Mouse (Mus musculus): ENCODE data around the gene Mapk8. TPM values are rescaled to one million over a fixed set of nuclear protein-coding genes. Genes with fewer than 3 reads are reported as not detected.
A peak's percentile ranks its signal among the peaks of the same experiment; 100 is the strongest.

The Mapk8 gene
- polyA plus RNA-seq, 1 experiment from 2014 or later, result 24.5 TPM

DNA sequence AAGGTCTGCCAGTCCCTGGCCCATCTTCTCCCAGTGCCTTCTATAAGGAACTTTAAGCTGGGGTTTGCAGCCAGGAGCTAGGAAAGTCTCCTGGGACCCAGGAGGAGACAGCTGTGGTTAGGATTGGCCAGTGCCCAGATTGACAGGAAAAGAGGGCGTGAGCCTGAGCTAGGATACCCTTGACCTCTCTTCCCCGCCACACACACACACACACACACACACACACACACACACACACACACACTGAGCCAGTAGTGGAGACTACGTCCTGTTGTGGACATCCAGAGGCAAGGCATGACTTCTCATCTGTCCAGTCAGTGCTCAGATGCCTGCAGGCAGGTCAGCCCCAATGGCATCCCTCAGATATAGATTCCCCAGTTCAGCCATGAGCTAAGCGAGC lies 85.4 kb downstream of the Mapk8 start:
- 51% methylated on average over 4 of the region's 4 CpGs for WGBS
- no peaks in the 10 kb centered on the region for H3K36me3 ChIP-seq (ENCODE audit: control insufficient read depth, insufficient read depth, low read length)
- H3K4me3 ChIP-seq (ENCODE audit: low read length), result no peak overlapping the region
- no peak overlapping the region for H3K9ac ChIP-seq (ENCODE audit: low read depth, low read length)
- H3K4me1 ChIP-seq (ENCODE audit: control insufficient read depth, insufficient read depth, low read length), result peaks cover 15% of the 10 kb centered on the region; the same call in 1 of the 2 replicates
- no peak for ATAC-seq (ENCODE audit: low FRiP score, low TSS enrichment)
- no peaks in the 10 kb centered on the region for H3K9me3 ChIP-seq (ENCODE audit: control insufficient read depth, low read length)
- H3K4me2 ChIP-seq (replicated peaks; ENCODE audit: low read depth, low read length), result no peak overlapping the region
- no peak overlapping the region for H3K27ac ChIP-seq (ENCODE audit: low read depth, low read length)
- H3K27me3 ChIP-seq (ENCODE audit: control insufficient read depth, insufficient read depth, low read length), result no peaks in the 10 kb centered on the region

GRCm38 (mm10) chr14:33358891-33359290 lies 88.1 kb downstream of the Mapk8 start:
- H3K9ac ChIP-seq (ENCODE audit: low read depth, low read length), result no peak overlapping the region
- WGBS, result 87% methylated on average over 8 of the region's 8 CpGs
- no peak for ATAC-seq (ENCODE audit: low FRiP score, low TSS enrichment)

GRCm38 (mm10) chr14:33357600-33358368 lies 89.2 kb downstream of the Mapk8 start:
- Histone ChIP-seq H3K4me2 (replicated peaks; ENCODE audit: low read depth, low read length) (no peak overlapping the region), H3K9me3 (ENCODE audit: control insufficient read depth, low read length) (no peaks in the 10 kb centered on the region), H3K27me3 (ENCODE audit: control insufficient read depth, insufficient read depth, low read length) (no peaks in the 10 kb centered on the region), H3K4me3 (ENCODE audit: low read length) (no peak overlapping the region), H3K27ac (ENCODE audit: low read depth, low read length) (no peak overlapping the region), H3K4me1 (ENCODE audit: control insufficient read depth, insufficient read depth, low read length) (peaks cover 10% of the 10 kb centered on the region; the same call in 1 of the 2 replicates), H3K36me3 (ENCODE audit: control insufficient read depth, insufficient read depth, low read length) (no peaks in the 10 kb centered on the region), H3K9ac (ENCODE audit: low read depth, low read length) (no peak overlapping the region)
- WGBS, result 55% methylated on average over 12 of the region's 12 CpGs
- no peak for ATAC-seq (ENCODE audit: low FRiP score, low TSS enrichment)

More at GRCm38 (mm10) chr14:33358891-33359290, 88.1 kb downstream of the Mapk8 start:
- Histone ChIP-seq H3K4me2 (replicated peaks; ENCODE audit: low read depth, low read length) (no peak overlapping the region), H3K27me3 (ENCODE audit: control insufficient read depth, insufficient read depth, low read length) (no peaks in the 10 kb centered on the region), H3K4me3 (ENCODE audit: low read length) (no peak overlapping the region), H3K4me1 (ENCODE audit: control insufficient read depth, insufficient read depth, low read length) (peaks cover 15% of the 10 kb centered on the region; the same call in 1 of the 2 replicates), H3K27ac (ENCODE audit: low read depth, low read length) (no peak overlapping the region), H3K9me3 (ENCODE audit: control insufficient read depth, low read length) (no peaks in the 10 kb centered on the region), H3K36me3 (ENCODE audit: control insufficient read depth, insufficient read depth, low read length) (no peaks in the 10 kb centered on the region)

DNA sequence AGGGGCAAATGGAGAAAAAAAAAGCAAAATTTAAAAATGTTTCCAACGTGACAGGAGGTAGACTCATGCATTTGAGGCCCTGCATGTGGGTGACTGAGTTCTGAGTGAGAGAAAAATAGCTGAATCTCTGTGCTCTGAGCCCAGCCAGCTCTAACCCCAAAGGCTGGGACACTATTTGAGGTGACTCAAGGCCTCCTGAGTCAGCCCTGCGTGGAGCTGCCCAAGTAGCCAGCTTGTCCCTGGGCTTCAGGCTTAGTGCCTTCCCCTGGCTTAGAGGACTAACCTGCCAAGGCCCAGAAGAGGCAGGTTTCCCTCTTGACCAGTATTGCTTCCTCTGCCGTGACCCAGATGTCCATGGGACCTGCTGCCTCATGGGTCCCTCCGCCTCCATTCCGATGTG lies 91.7 kb downstream of the Mapk8 start:
- H3K27me3 ChIP-seq (ENCODE audit: control insufficient read depth, insufficient read depth, low read length), result peaks cover 24% of the 10 kb centered on the region
- H3K36me3 ChIP-seq (ENCODE audit: control insufficient read depth, insufficient read depth, low read length), result no peaks in the 10 kb centered on the region
- H3K27ac ChIP-seq (ENCODE audit: low read depth, low read length), result no peak overlapping the region
- H3K4me3 ChIP-seq (ENCODE audit: low read length), result no peak overlapping the region
- no peak for ATAC-seq (ENCODE audit: low FRiP score, low TSS enrichment)
- H3K4me2 ChIP-seq (replicated peaks; ENCODE audit: low read depth, low read length), result no peak overlapping the region
- H3K9me3 ChIP-seq (ENCODE audit: control insufficient read depth, low read length), result no peaks in the 10 kb centered on the region
- 0 out of 2 replicates have a peak, but pooled peaks cover 4% of the 10 kb centered on the region for H3K4me1 ChIP-seq (ENCODE audit: control insufficient read depth, insufficient read depth, low read length)
- H3K9ac ChIP-seq (ENCODE audit: low read depth, low read length), result no peak overlapping the region
- WGBS, result 91% methylated on average over 5 of the region's 5 CpGs

DNA sequence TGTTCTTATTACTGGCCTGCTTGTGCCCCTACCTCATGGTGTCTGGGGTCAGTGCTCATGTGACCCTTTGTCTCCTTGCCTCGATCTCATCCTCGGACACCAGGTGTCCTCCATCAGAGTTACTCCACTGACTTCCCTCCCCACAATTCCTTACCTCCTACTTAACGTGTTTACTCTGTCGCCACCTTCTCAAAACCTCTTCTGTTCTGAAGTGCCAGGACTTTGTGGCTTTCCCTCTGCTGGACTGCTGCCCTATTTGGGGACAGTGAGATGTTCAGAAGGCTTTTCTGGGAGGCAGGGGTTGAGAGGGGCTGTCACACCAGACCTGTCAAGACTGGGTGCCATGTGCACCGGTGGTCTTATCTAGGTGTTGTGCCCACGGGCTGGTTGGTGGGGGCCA lies 94.1 kb downstream of the Mapk8 start:
- no peaks in the 10 kb centered on the region for H3K9me3 ChIP-seq (ENCODE audit: control insufficient read depth, low read length)
- H3K27ac ChIP-seq (ENCODE audit: low read depth, low read length), result no peak overlapping the region
- no peak overlapping the region for H3K9ac ChIP-seq (ENCODE audit: low read depth, low read length)
- H3K4me2 ChIP-seq (replicated peaks; ENCODE audit: low read depth, low read length), result no peak overlapping the region
- H3K4me3 ChIP-seq (ENCODE audit: low read length), result no peak overlapping the region
- H3K27me3 ChIP-seq (ENCODE audit: control insufficient read depth, insufficient read depth, low read length), result peaks cover 35% of the 10 kb centered on the region
- WGBS, result 53% methylated on average over 6 of the region's 6 CpGs
- ATAC-seq (ENCODE audit: low FRiP score, low TSS enrichment), result 0 out of 2 replicates have a peak, but pooled peaks have one; percentile 5
- H3K4me1 ChIP-seq (ENCODE audit: control insufficient read depth, insufficient read depth, low read length), result 0 out of 2 replicates have a peak, but pooled peaks cover 4% of the 10 kb centered on the region
- no peaks in the 10 kb centered on the region for H3K36me3 ChIP-seq (ENCODE audit: control insufficient read depth, insufficient read depth, low read length)

DNA sequence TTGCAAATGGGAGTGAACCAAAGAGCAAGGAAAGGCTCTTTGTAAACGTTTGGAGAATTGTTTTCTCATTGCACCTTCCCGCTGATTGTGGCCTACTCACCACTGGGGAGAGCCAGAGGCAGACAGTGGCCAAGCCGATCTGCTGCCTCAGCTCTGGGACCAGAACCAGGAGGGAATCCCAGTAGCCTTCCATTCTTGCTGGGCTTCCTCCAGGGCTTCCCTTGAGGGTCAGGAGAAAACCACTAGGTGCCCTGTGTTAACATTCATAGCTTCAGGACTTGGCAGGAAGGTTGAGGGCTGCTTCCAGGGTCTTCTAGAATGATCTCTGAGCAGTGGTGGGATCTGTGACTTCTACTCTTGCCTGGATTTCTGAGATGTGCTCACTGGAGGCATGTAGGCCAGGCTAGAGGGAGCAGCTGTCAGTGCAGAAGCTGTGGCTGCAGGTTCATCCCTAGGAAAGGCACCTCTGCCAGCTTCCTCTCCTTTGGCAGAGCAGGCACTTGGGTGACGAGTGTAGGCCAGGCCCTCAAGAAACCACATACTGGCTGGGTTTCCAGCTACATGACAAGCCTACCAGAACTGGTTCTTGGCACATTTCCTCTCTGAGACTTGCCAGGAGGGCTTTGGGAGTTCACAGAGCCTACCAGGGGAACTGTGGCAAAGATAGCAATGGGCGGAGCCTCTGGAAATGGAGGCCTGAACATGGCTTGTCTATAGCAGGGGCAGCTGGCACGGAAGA lies 94.8 kb downstream of the Mapk8 start:
- peak; percentile 47; the same call in 1 of the 2 replicates for ATAC-seq (ENCODE audit: low FRiP score, low TSS enrichment)
- no peaks in the 10 kb centered on the region for H3K4me1 ChIP-seq (ENCODE audit: control insufficient read depth, insufficient read depth, low read length)
- WGBS, result 60% methylated on average over 6 of the region's 6 CpGs
- no peak overlapping the region for H3K4me2 ChIP-seq (replicated peaks; ENCODE audit: low read depth, low read length)
- no peaks in the 10 kb centered on the region for H3K36me3 ChIP-seq (ENCODE audit: control insufficient read depth, insufficient read depth, low read length)
- H3K9me3 ChIP-seq (ENCODE audit: control insufficient read depth, low read length), result no peaks in the 10 kb centered on the region
- H3K27ac ChIP-seq (ENCODE audit: low read depth, low read length), result no peak overlapping the region
- H3K27me3 ChIP-seq (ENCODE audit: control insufficient read depth, insufficient read depth, low read length), result peaks cover 35% of the 10 kb centered on the region
- no peak overlapping the region for H3K4me3 ChIP-seq (ENCODE audit: low read length)
- H3K9ac ChIP-seq (ENCODE audit: low read depth, low read length), result no peak overlapping the region

DNA sequence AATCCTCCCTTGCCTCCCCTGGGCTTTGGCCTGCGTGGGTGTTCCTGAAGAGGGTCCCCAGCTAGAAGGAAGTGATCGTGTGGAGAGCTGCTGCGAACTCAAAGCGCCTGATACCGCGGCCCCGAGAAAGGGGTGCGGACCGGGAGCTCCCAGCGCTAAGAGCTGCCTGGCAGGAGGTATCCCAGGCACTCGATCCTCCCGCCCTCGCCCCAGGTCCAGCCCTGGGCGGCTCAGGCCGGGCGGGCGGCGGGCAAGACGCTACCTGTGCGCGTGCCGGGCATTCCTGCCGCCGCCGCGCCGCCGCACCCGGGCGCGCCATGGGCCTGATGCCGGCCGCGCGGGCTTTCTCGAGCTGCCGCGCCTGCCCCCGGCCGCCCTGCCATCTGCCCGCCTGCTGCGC lies 95.9 kb downstream of the Mapk8 start:
- ATAC-seq (ENCODE audit: low FRiP score, low TSS enrichment), result no peak
- Histone ChIP-seq H3K4me3 (ENCODE audit: low read length) (peak overlapping the region; percentile 43), H3K27ac (ENCODE audit: low read depth, low read length) (no peak overlapping the region), H3K9me3 (ENCODE audit: control insufficient read depth, low read length) (no peaks in the 10 kb centered on the region), H3K36me3 (ENCODE audit: control insufficient read depth, insufficient read depth, low read length) (no peaks in the 10 kb centered on the region), H3K4me2 (replicated peaks; ENCODE audit: low read depth, low read length) (peak overlapping the region; percentile 91), H3K4me1 (ENCODE audit: control insufficient read depth, insufficient read depth, low read length) (no peaks in the 10 kb centered on the region), H3K27me3 (ENCODE audit: control insufficient read depth, insufficient read depth, low read length) (peaks cover 35% of the 10 kb centered on the region), H3K9ac (ENCODE audit: low read depth, low read length) (peak overlapping the region; percentile 59)
- WGBS, result 1% methylated on average over 39 of the region's 42 CpGs

GRCm38 (mm10) chr14:33348146-33348545 lies 98.8 kb downstream of the Mapk8 start:
- 73% methylated on average over 1 of the region's 1 CpGs for WGBS
- peaks cover 35% of the 10 kb centered on the region for H3K27me3 ChIP-seq (ENCODE audit: control insufficient read depth, insufficient read depth, low read length)
- no peaks in the 10 kb centered on the region for H3K4me1 ChIP-seq (ENCODE audit: control insufficient read depth, insufficient read depth, low read length)
- H3K27ac ChIP-seq (ENCODE audit: low read depth, low read length), result no peak overlapping the region
- no peaks in the 10 kb centered on the region for H3K36me3 ChIP-seq (ENCODE audit: control insufficient read depth, insufficient read depth, low read length)
- H3K9ac ChIP-seq (ENCODE audit: low read depth, low read length), result no peak overlapping the region
- no peak overlapping the region for H3K4me2 ChIP-seq (replicated peaks; ENCODE audit: low read depth, low read length)
- ATAC-seq (ENCODE audit: low FRiP score, low TSS enrichment), result no peak
- no peaks in the 10 kb centered on the region for H3K9me3 ChIP-seq (ENCODE audit: control insufficient read depth, low read length)
- no peak overlapping the region for H3K4me3 ChIP-seq (ENCODE audit: low read length)

GRCm38 (mm10) chr14:33347738-33348137 lies 99.2 kb downstream of the Mapk8 start:
- no peak overlapping the region for H3K27ac ChIP-seq (ENCODE audit: low read depth, low read length)
- H3K36me3 ChIP-seq (ENCODE audit: control insufficient read depth, insufficient read depth, low read length), result no peaks in the 10 kb centered on the region
- H3K4me3 ChIP-seq (ENCODE audit: low read length), result no peak overlapping the region
- no peak overlapping the region for H3K4me2 ChIP-seq (replicated peaks; ENCODE audit: low read depth, low read length)
- no peaks in the 10 kb centered on the region for H3K9me3 ChIP-seq (ENCODE audit: control insufficient read depth, low read length)
- H3K27me3 ChIP-seq (ENCODE audit: control insufficient read depth, insufficient read depth, low read length), result peaks cover 35% of the 10 kb centered on the region
- no peak overlapping the region for H3K9ac ChIP-seq (ENCODE audit: low read depth, low read length)
- ATAC-seq (ENCODE audit: low FRiP score, low TSS enrichment), result no peak
- no peaks in the 10 kb centered on the region for H3K4me1 ChIP-seq (ENCODE audit: control insufficient read depth, insufficient read depth, low read length)
- 56% methylated on average over 4 of the region's 4 CpGs for WGBS

Data from kidney, embryonic 14.5 days (tissue).